Mouse (Mus musculus) small intestine, adult 2 months (tissue): ENCODE data around the gene Mpp4. TPM values are rescaled to one million over a fixed set of nuclear protein-coding genes. Genes with fewer than 3 reads are reported as not detected.

Experiments
- H3K27ac ChIP-seq: fragments of 200-500 bp; 2 replicates; pipeline ENCODE4 v1.5.1; 2012; ENCODE audit warnings: low read depth, low read length, control low read depth, inconsistent platforms; ENCODE audit not compliant: insufficient read depth
- H3K27me3 ChIP-seq: fragments of 200-500 bp; 2 replicates; pipeline ENCODE4 v1.6.1; 2012; ENCODE audit warnings: mild to moderate bottlenecking, moderate library complexity, low read length, inconsistent platforms; ENCODE audit not compliant: control insufficient read depth, insufficient read depth
- H3K36me3 ChIP-seq: fragments of 200-500 bp; 2 replicates; pipeline ENCODE4 v1.6.1; 2012; ENCODE audit warnings: mild to moderate bottlenecking, low read length, control low read depth, inconsistent platforms; ENCODE audit not compliant: control insufficient read depth, insufficient read depth
- H3K4me1 ChIP-seq: fragments of 200-500 bp; 2 replicates; pipeline ENCODE4 v1.6.1; 2012; ENCODE audit warnings: low read length, inconsistent platforms, mixed read lengths; ENCODE audit not compliant: control insufficient read depth, insufficient read depth, insufficient read length
- H3K4me3 ChIP-seq: fragments of 200-500 bp; 2 replicates; pipeline ENCODE4 v1.5.1; 2012; ENCODE audit warnings: low read depth, mild to moderate bottlenecking, control low read depth, inconsistent platforms, low read length, moderate library complexity
- CTCF ChIP-seq: fragments of 200-500 bp; IDR thresholded peaks from 2 replicates; pipeline ENCODE4 v1.5.1; 2012; ENCODE audit warnings: low read depth, mild to moderate bottlenecking, control low read depth, inconsistent platforms, low read length, moderate library complexity, mixed read lengths; ENCODE audit not compliant: insufficient replicate concordance, insufficient read length; ENCODE audit errors: extremely low read depth
- POLR2A ChIP-seq: fragments of 200-500 bp; IDR thresholded peaks from 2 replicates; pipeline ENCODE4 v1.6.1; 2012; ENCODE audit warnings: low read depth, mild to moderate bottlenecking, control low read depth, inconsistent platforms, low read length, moderate library complexity
- WGBS: fragments of 180-500 bp; shearing (Covaris S2); methylation state at CpG from one replicate; pipeline ENCODE4 v1.1.7; 2018; 5-methylcytosine and 5-hydroxymethylcytosine counted together
- polyA plus RNA-seq: library from polyadenylated mRNA; depleted of rRNA; stranded (reverse); fragments of >200 nt; gene quantifications from 2 replicates; pipeline ENCODE4 v1.2.3, GENCODE M21; 2012

The Mpp4 gene
- polyA plus RNA-seq, 1 experiment = 2.9 TPM

DNA sequence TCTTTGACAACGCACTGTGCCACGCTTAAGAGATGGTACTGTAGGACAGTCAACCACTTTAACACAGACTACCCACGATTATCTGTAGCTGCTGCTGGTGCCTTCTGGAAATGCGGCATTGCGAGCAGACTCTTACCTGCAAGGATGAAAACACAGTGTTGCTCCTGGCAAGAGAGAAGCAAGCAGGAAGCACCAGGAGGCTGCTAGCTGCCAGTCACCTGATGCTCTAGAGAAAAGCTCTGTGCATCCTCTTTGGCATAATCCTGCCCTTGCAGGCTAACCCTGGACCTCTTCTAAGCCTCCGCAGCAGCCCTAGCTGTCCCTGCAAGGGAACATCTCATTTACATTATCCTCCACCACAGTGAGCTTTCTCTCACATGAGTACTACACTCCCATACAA, 1.8 kb downstream of the Mpp4 start:
- no peak overlapping the region for H3K4me3 ChIP-seq
- TF ChIP-seq POLR2A = no peak
- TF ChIP-seq CTCF = no peak
- H3K36me3 ChIP-seq = peaks cover 11% of the 10 kb centered on the region
- WGBS = 84% methylated on average over 6 of the region's 6 CpGs
- no peaks in the 10 kb centered on the region for H3K27me3 ChIP-seq
- peaks cover 22% of the 10 kb centered on the region; the same call in 1 of the 2 replicates for H3K4me1 ChIP-seq
- peak overlapping the region; percentile 15; the same call in 1 of the 2 replicates for H3K27ac ChIP-seq

DNA sequence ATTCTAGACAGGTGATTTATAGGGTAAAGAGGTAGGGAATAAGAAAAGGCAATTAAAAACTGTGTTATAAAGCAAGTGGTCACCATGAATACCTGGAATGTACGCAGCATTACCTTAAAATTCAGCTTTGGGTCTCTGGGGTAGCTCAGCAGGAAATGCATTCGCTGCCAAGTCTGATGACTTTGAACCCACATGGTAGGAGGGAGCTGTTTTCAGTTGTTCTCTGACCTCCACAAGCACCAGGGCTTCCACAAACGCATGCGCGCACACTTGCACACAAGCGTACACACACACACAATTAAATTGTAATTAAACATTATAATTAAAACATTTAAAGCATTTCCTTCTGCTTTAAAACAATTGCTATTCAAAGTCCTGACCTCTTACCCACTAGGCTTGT, 2.3 kb downstream of the Mpp4 start:
- peaks cover 11% of the 10 kb centered on the region for H3K36me3 ChIP-seq
- TF ChIP-seq CTCF (no peak), POLR2A (no peak)
- no peak overlapping the region for H3K27ac ChIP-seq
- WGBS = 20% methylated on average over 6 of the region's 6 CpGs
- H3K4me1 ChIP-seq = peaks cover 19% of the 10 kb centered on the region; the same call in 1 of the 2 replicates
- H3K27me3 ChIP-seq = no peaks in the 10 kb centered on the region
- H3K4me3 ChIP-seq = no peak overlapping the region

DNA sequence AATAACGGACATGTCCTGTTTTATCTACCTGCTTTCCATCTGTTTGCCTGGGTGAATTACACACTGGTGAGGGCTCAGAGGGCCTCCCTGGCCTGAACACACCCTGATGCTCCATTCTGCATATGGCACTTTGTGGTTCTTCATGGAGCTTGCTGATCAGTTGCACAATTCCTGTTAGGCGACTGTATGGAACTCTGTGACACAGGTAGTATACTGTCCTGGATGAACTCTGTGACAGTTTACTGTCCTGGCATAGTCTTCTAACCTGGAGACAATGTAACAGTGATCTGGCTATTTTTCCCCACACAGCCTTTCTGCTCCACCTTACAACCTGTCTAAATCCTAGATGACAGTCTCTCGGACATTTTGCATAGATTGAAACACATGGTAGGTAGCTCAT, 4.1 kb downstream of the Mpp4 start:
- WGBS = 82% methylated on average over 3 of the region's 3 CpGs
- Histone ChIP-seq H3K4me1 (peaks cover 23% of the 10 kb centered on the region; the same call in 1 of the 2 replicates), H3K27me3 (no peaks in the 10 kb centered on the region), H3K36me3 (peaks cover 8% of the 10 kb centered on the region), H3K27ac (no peak overlapping the region), H3K4me3 (no peak overlapping the region)
- no peak for TF ChIP-seq POLR2A
- no peak for TF ChIP-seq CTCF

- peaks cover 23% of the 10 kb centered on the region; the same call in 1 of the 2 replicates for H3K4me1 ChIP-seq
- peak overlapping the region; percentile 40; the same call in 1 of the 2 replicates for H3K27ac ChIP-seq
- no peak for TF ChIP-seq CTCF
- no peak for TF ChIP-seq POLR2A
- H3K4me3 ChIP-seq = no peak overlapping the region
- WGBS = 84% methylated on average over 7 of the region's 7 CpGs
- H3K36me3 ChIP-seq = peaks cover 7% of the 10 kb centered on the region
- H3K27me3 ChIP-seq = no peaks in the 10 kb centered on the region
These were observed 4.7 kb downstream of the Mpp4 start for GRCm38 (mm10) chr1:59158498-59158897.

GRCm38 (mm10) chr1:59157846-59158245, 5.3 kb downstream of the Mpp4 start:
- TF ChIP-seq POLR2A (no peak), CTCF (no peak)
- no peaks in the 10 kb centered on the region for H3K27me3 ChIP-seq
- H3K27ac ChIP-seq = peak overlapping the region; percentile 36
- H3K36me3 ChIP-seq = peaks cover under 1% of the 10 kb centered on the region
- 42% methylated on average over 4 of the region's 4 CpGs for WGBS
- no peak overlapping the region for H3K4me3 ChIP-seq
- peaks cover 23% of the 10 kb centered on the region; the same call in 1 of the 2 replicates for H3K4me1 ChIP-seq

- Histone ChIP-seq H3K4me3 (no peak overlapping the region), H3K27me3 (no peaks in the 10 kb centered on the region), H3K4me1 (peaks cover 16% of the 10 kb centered on the region; the same call in 1 of the 2 replicates), H3K36me3 (no peaks in the 10 kb centered on the region), H3K27ac (peak overlapping the region; percentile 73; the same call in 1 of the 2 replicates)
- TF ChIP-seq CTCF (no peak), POLR2A (no peak)
- WGBS = 30% methylated on average over 4 of the region's 4 CpGs
These were observed 10.8 kb downstream of the Mpp4 start for GRCm38 (mm10) chr1:59152346-59152745.

- no peak overlapping the region for H3K27ac ChIP-seq
- H3K4me3 ChIP-seq = no peak overlapping the region
- 77% methylated on average over 5 of the region's 5 CpGs for WGBS
- no peaks in the 10 kb centered on the region for H3K36me3 ChIP-seq
- H3K27me3 ChIP-seq = no peaks in the 10 kb centered on the region
- no peak for TF ChIP-seq POLR2A
- TF ChIP-seq CTCF = no peak
- H3K4me1 ChIP-seq = peaks cover 16% of the 10 kb centered on the region; the same call in 1 of the 2 replicates
These were observed 12.6 kb downstream of the Mpp4 start for GRCm38 (mm10) chr1:59150542-59150941.
